Mouse (Mus musculus): ENCODE results near the gene Tmem199. TPM values are rescaled to one million over a fixed set of nuclear protein-coding genes. Genes with fewer than 3 reads are reported as not detected.

The Tmem199 gene
- polyA plus RNA-seq, 1 experiment from 2014 or later, result 57.0 TPM

- Histone ChIP-seq H3K4me1 (ENCODE audit: control insufficient read depth, insufficient read depth, low read length) (peaks cover 9% of the 10 kb centered on the region; the same call in 1 of the 2 replicates), H3K27ac (ENCODE audit: low read depth, low read length) (no peak within 1 kb of the TSS), H3K9ac (ENCODE audit: low read depth, low read length) (no peak within 1 kb of the TSS), H3K36me3 (ENCODE audit: control insufficient read depth, insufficient read depth, low read length) (no peaks in the 10 kb centered on the region), H3K4me3 (ENCODE audit: low read depth, low read length) (peak within 1 kb of the TSS; percentile 48), H3K9me3 (replicated peaks; ENCODE audit: control insufficient read depth, low read length) (no peaks in the 10 kb centered on the region), H3K4me2 (peak within 1 kb of the TSS; percentile 93), H3K27me3 (ENCODE audit: control insufficient read depth, insufficient read depth, low read length) (peaks cover 70% of the 10 kb centered on the region)
- 55% methylated on average over 7 of the region's 7 CpGs for WGBS (ENCODE audit: insufficient replicate concordance)
- ATAC-seq (replicated peaks; ENCODE audit: insufficient number of reproducible peaks, low FRiP score, low TSS enrichment), result no peak
Observed at GRCm38 (mm10) chr11:78499004-78499403, 13.0 kb downstream of the Tmem199 start, which contains the start of gene Vtn. TSS of gene Vtn (plus strand) at chr11:78499091.

DNA sequence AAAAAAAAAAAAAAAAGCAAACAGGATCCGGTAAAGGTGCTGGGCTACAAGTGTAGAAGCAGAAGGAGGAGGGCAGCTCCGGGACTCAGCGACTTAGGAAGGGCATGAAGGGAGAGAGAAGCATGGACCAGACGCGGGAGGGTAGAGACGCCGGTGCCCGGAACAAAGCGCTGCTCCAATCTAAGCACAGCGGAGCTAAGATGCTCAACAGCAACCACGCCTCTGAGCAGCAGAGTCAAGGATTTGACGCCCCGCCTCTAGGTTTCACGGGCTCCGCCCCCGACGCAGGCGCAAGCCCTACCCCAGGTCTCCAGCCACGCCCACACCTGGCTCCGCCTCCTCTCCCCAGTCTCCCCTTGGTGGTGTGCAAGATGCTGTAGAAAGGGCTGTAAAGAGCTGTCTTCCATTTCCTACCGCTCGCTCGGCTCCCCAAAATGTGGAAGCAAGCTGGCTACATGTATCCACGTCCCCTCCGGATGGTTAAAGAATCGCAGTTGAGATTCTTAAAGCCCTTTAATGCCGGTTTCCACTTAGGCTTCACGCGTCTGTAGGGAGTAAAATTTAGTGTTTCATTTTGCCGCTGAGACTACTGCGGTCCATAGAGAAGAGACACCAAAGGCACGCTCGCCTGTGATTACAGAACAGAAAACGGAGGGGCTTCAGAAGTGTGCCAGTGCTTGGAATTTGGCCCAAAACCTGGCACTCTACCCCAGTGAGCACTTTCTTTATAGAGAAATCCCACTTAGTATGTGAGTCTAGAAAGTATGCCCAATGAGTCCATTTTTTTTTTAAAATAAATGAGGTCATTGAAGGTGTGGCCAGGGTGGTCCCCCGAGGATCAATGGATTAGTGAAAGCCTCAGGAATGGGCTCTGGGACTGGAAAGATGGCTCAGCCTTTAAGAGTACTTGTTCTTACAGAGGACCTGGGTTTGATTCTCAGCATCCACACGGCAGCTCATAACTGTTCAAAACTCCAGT, 14.1 kb downstream of the Tmem199 start, which contains the start of gene Sarm1:
Gene Sarm1, minus strand, starts transcription at position 211 of the 979 bp plus-strand sequence.
- Histone ChIP-seq H3K9ac (ENCODE audit: low read depth, low read length) (peak within 1 kb of the TSS; percentile 12; the same call in 1 of the 2 replicates), H3K4me2 (peak within 1 kb of the TSS; percentile 93), H3K9me3 (replicated peaks; ENCODE audit: control insufficient read depth, low read length) (no peaks in the 10 kb centered on the region), H3K36me3 (ENCODE audit: control insufficient read depth, insufficient read depth, low read length) (no peaks in the 10 kb centered on the region), H3K27ac (ENCODE audit: low read depth, low read length) (no peak within 1 kb of the TSS), H3K27me3 (ENCODE audit: control insufficient read depth, insufficient read depth, low read length) (peaks cover 71% of the 10 kb centered on the region), H3K4me1 (ENCODE audit: control insufficient read depth, insufficient read depth, low read length) (peaks cover 9% of the 10 kb centered on the region; the same call in 1 of the 2 replicates), H3K4me3 (ENCODE audit: low read depth, low read length) (peak within 1 kb of the TSS; percentile 48)
- peak; percentile 80 for ATAC-seq (replicated peaks; ENCODE audit: insufficient number of reproducible peaks, low FRiP score, low TSS enrichment)
- WGBS (ENCODE audit: insufficient replicate concordance), result 4% methylated on average over 36 of the region's 36 CpGs

DNA sequence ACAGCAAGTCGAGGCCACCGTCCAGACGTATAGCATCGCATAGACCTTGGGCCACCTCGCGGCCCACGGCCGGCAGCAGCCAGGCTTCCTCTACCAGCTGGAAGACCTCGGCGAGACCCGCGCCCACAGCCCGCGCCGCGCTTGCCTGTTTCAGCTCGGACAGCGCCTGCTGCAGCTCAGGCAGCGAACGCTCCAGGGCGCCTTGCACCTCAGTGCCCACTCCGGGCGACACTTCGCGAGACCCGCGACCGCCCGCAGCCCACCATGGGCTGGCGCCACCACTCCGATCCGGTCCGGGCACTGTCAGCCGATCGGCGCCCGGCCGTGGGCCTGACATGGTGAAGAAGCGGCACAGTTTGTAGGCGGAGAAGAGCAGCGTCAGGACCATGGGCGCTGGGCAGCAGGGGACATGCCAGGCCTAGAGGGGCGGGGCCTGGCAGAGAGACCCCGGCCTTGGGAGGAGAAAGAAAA, 14.9 kb downstream of the Tmem199 start:
- H3K9ac ChIP-seq (ENCODE audit: low read depth, low read length), result peak overlapping the region; percentile 12; the same call in 1 of the 2 replicates
- peak; percentile 40 for ATAC-seq (replicated peaks; ENCODE audit: insufficient number of reproducible peaks, low FRiP score, low TSS enrichment)
- H3K9me3 ChIP-seq (replicated peaks; ENCODE audit: control insufficient read depth, low read length), result no peaks in the 10 kb centered on the region
- under 1% methylated on average over 44 of the region's 44 CpGs for WGBS (ENCODE audit: insufficient replicate concordance)
- H3K4me2 ChIP-seq, result peak overlapping the region; percentile 93
- peaks cover 73% of the 10 kb centered on the region for H3K27me3 ChIP-seq (ENCODE audit: control insufficient read depth, insufficient read depth, low read length)
- H3K4me1 ChIP-seq (ENCODE audit: control insufficient read depth, insufficient read depth, low read length), result peaks cover 9% of the 10 kb centered on the region; the same call in 1 of the 2 replicates
- peak overlapping the region; percentile 48 for H3K4me3 ChIP-seq (ENCODE audit: low read depth, low read length)
- no peak overlapping the region for H3K27ac ChIP-seq (ENCODE audit: low read depth, low read length)
- no peaks in the 10 kb centered on the region for H3K36me3 ChIP-seq (ENCODE audit: control insufficient read depth, insufficient read depth, low read length)

DNA sequence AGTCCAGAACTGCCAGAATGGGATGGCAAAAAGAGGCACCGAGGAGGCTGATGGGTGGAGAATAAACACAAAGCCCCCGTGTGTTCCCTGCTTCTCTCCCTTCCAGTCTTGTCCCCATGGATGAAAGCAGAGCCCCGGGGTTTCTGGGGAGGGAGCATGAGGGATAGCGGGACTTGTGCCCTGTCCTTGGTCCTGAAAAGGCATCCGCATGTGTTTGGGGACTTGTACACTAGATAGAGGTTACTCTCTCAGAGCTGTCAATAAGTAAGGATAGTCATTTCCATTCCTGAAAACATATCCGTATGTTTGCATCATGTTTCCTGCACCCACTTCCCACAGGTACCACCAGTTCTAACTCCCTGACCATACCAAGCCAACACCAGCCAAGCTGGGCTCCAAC, 16.1 kb downstream of the Tmem199 start:
- Histone ChIP-seq H3K9ac (ENCODE audit: low read depth, low read length) (no peak overlapping the region), H3K9me3 (replicated peaks; ENCODE audit: control insufficient read depth, low read length) (no peaks in the 10 kb centered on the region), H3K27me3 (ENCODE audit: control insufficient read depth, insufficient read depth, low read length) (peaks cover 78% of the 10 kb centered on the region), H3K27ac (ENCODE audit: low read depth, low read length) (no peak overlapping the region), H3K4me2 (no peak overlapping the region), H3K36me3 (ENCODE audit: control insufficient read depth, insufficient read depth, low read length) (no peaks in the 10 kb centered on the region), H3K4me1 (ENCODE audit: control insufficient read depth, insufficient read depth, low read length) (peaks cover 10% of the 10 kb centered on the region), H3K4me3 (ENCODE audit: low read depth, low read length) (no peak overlapping the region)
- no peak for ATAC-seq (replicated peaks; ENCODE audit: insufficient number of reproducible peaks, low FRiP score, low TSS enrichment)
- 2% methylated on average over 6 of the region's 6 CpGs for WGBS (ENCODE audit: insufficient replicate concordance)

DNA sequence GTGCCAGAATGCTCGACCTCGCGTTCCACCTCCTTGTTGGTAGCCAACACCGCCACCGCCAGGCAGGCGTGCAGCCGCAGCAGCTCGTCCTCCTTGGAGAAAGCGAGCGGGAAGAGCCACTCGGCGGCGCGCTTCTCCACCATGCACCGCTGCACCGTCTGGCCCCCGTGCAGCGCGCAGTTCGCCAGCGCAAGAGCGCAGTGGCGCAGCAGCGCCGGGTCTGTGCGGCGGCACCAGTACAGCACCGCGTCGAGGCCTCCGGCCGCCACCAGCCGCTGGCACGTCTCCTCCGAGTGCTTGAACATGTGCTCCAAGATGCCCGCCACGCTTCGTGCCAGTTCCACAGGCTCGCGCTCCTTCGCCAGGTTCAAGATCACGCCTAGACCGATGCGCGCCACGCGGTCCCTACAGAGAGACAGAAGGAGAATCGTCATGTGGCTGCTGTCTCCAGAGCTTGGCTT, 21.2 kb downstream of the Tmem199 start:
- H3K36me3 ChIP-seq (ENCODE audit: control insufficient read depth, insufficient read depth, low read length), result no peaks in the 10 kb centered on the region
- no peak overlapping the region for H3K27ac ChIP-seq (ENCODE audit: low read depth, low read length)
- ATAC-seq (replicated peaks; ENCODE audit: insufficient number of reproducible peaks, low FRiP score, low TSS enrichment), result no peak
- peak overlapping the region; percentile 28 for H3K4me3 ChIP-seq (ENCODE audit: low read depth, low read length)
- H3K4me1 ChIP-seq (ENCODE audit: control insufficient read depth, insufficient read depth, low read length), result peaks cover 6% of the 10 kb centered on the region
- no peaks in the 10 kb centered on the region for H3K9me3 ChIP-seq (replicated peaks; ENCODE audit: control insufficient read depth, low read length)
- WGBS (ENCODE audit: insufficient replicate concordance), result 11% methylated on average over 48 of the region's 48 CpGs
- H3K4me2 ChIP-seq, result peak overlapping the region; percentile 54
- H3K27me3 ChIP-seq (ENCODE audit: control insufficient read depth, insufficient read depth, low read length), result peaks cover 81% of the 10 kb centered on the region
- no peak overlapping the region for H3K9ac ChIP-seq (ENCODE audit: low read depth, low read length)

DNA sequence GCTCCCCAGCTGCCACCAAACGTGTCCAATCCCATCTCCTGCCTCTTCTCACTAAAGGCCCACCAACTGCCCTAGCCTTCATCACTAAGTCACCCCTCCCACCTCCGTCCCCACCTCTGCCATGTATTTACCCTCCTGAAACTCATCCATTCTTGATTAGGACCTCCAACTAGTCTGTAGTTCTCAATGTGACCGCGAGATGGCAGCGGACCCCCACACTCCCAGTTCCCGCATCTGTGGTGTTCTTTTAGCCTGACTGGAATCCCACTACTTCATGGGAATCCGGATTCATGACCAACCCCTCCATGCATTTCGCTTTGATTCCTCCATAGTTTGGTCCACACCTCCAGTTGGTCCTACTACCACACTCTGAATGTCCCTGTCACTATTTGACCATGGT, 23.8 kb downstream of the Tmem199 start:
- H3K4me3 ChIP-seq (ENCODE audit: low read depth, low read length), result no peak overlapping the region
- H3K27me3 ChIP-seq (ENCODE audit: control insufficient read depth, insufficient read depth, low read length), result peaks cover 80% of the 10 kb centered on the region
- no peak overlapping the region for H3K9ac ChIP-seq (ENCODE audit: low read depth, low read length)
- no peak overlapping the region for H3K4me2 ChIP-seq
- no peak overlapping the region for H3K27ac ChIP-seq (ENCODE audit: low read depth, low read length)
- 3% methylated on average over 8 of the region's 8 CpGs for WGBS (ENCODE audit: insufficient replicate concordance)
- no peaks in the 10 kb centered on the region for H3K9me3 ChIP-seq (replicated peaks; ENCODE audit: control insufficient read depth, low read length)
- peaks cover 6% of the 10 kb centered on the region for H3K4me1 ChIP-seq (ENCODE audit: control insufficient read depth, insufficient read depth, low read length)
- H3K36me3 ChIP-seq (ENCODE audit: control insufficient read depth, insufficient read depth, low read length), result no peaks in the 10 kb centered on the region
- ATAC-seq (replicated peaks; ENCODE audit: insufficient number of reproducible peaks, low FRiP score, low TSS enrichment), result no peak

DNA sequence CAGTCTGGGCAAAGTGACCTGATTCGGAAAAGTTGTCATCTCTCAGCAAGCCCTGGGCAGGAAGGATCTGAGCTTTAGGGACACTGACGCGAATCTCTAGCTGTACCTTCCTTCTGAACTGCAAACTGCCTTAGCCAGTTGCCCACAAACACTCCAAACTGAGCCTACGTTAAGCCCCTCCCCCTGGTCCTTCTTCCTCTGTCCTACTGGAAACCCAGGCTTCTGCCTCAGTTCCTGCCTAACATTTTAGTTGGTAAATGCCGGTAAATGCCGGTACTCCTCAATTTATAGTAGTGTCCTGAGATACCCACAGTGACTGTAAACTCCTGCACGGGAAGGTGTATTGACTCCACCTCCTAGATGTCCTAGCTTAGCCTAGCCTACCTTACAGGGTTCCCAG, 28.3 kb downstream of the Tmem199 start:
- H3K27me3 ChIP-seq (ENCODE audit: control insufficient read depth, insufficient read depth, low read length), result peaks cover 53% of the 10 kb centered on the region

DNA sequence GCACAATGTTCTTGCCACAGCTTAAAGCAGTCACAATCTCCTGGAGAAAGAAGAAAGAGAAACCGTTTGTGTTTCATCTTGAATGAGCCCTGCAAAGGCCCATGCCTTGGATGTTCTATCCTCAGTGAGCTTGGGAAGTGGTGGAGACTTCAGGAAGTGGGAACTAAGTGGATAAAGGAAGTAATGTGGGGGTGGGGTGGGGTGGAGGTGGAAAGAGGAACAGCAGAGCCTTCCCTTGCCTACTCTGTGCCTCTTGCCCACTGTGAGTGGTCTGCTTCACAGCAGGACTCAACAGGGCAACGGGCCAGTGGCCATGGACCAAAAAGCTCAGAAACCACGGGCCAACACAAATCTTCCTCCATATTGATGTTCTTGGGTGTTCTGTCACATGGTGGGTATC, 36.7 kb downstream of the Tmem199 start:
- no peak for ATAC-seq (replicated peaks; ENCODE audit: insufficient number of reproducible peaks, low FRiP score, low TSS enrichment)
- Histone ChIP-seq H3K9me3 (replicated peaks; ENCODE audit: control insufficient read depth, low read length) (no peaks in the 10 kb centered on the region), H3K36me3 (ENCODE audit: control insufficient read depth, insufficient read depth, low read length) (no peaks in the 10 kb centered on the region), H3K9ac (ENCODE audit: low read depth, low read length) (no peak overlapping the region), H3K27ac (ENCODE audit: low read depth, low read length) (no peak overlapping the region), H3K4me1 (ENCODE audit: control insufficient read depth, insufficient read depth, low read length) (no peaks in the 10 kb centered on the region), H3K4me2 (no peak overlapping the region), H3K4me3 (ENCODE audit: low read depth, low read length) (no peak overlapping the region), H3K27me3 (ENCODE audit: control insufficient read depth, insufficient read depth, low read length) (no peaks in the 10 kb centered on the region)
- 73% methylated on average over 3 of the region's 3 CpGs for WGBS (ENCODE audit: insufficient replicate concordance)

More for the DNA sequence above, 28.3 kb downstream of the Tmem199 start:
- Histone ChIP-seq H3K9ac (ENCODE audit: low read depth, low read length) (no peak overlapping the region), H3K27ac (ENCODE audit: low read depth, low read length) (no peak overlapping the region), H3K4me3 (ENCODE audit: low read depth, low read length) (no peak overlapping the region), H3K4me2 (no peak overlapping the region), H3K9me3 (replicated peaks; ENCODE audit: control insufficient read depth, low read length) (no peaks in the 10 kb centered on the region), H3K4me1 (ENCODE audit: control insufficient read depth, insufficient read depth, low read length) (no peaks in the 10 kb centered on the region), H3K36me3 (ENCODE audit: control insufficient read depth, insufficient read depth, low read length) (no peaks in the 10 kb centered on the region)
- 43% methylated on average over 7 of the region's 7 CpGs for WGBS (ENCODE audit: insufficient replicate concordance)
- ATAC-seq (replicated peaks; ENCODE audit: insufficient number of reproducible peaks, low FRiP score, low TSS enrichment), result no peak
